ENCODE assay signal across 13 mouse cellular contexts in genomic region chr3:66479266-66479665, GRCm38 (mm10).
DNase-seq lines count a peak whose midpoint lies in the region; ATAC-seq and TF ChIP-seq lines count a peak whose summit lies in the region.
"Had no signal": no experiment of that assay in that cellular context is flagged by ENCODE, and none has a peak within 500 bp of the region (broad histone marks: within the 10 kb centered on the region; RNA-seq: fewer than 3 reads in every experiment).

No protein-coding gene starts in this region.

- H3K9me3 ChIP-seq in kidney, embryonic 15.5 days (replicated peaks), result no peaks in the 10 kb centered on the region
- no peaks in the 10 kb centered on the region for H3K9me3 ChIP-seq in forebrain, embryonic 10.5 days
- H3K9me3 ChIP-seq: forebrain, embryonic 13.5 days; intestine, embryonic 15.5 days had no signal

- H3K27ac ChIP-seq in kidney, embryonic 15.5 days, result no peak overlapping the region
- H3K27ac ChIP-seq in kidney, adult 2 months (ENCODE audit: insufficient read depth, low read depth, low read length), result no peak overlapping the region
- H3K27ac ChIP-seq in forebrain, embryonic 10.5 days, result no peak overlapping the region
- H3K27ac ChIP-seq: forebrain, embryonic 13.5 days; intestine, embryonic 15.5 days had no signal

- WGBS in kidney, embryonic 15.5 days, result 13% methylated on average over 4 of the region's 4 CpGs
- WGBS in kidney, adult 2 months, result 21% methylated on average over 4 of the region's 4 CpGs
- WGBS in forebrain, embryonic 10.5 days, result 71% methylated on average over 4 of the region's 4 CpGs

- H3K36me3 ChIP-seq in kidney, embryonic 15.5 days, result no peaks in the 10 kb centered on the region
- H3K36me3 ChIP-seq in kidney, adult 2 months (ENCODE audit: control insufficient read depth, insufficient read depth, low read length), result no peaks in the 10 kb centered on the region
- H3K36me3 ChIP-seq in forebrain, embryonic 10.5 days (replicated peaks), result no peaks in the 10 kb centered on the region
- H3K36me3 ChIP-seq: intestine, embryonic 15.5 days had no signal

- H3K4me2 ChIP-seq in kidney, embryonic 15.5 days, result no peak overlapping the region
- H3K4me2 ChIP-seq: forebrain, embryonic 13.5 days; intestine, embryonic 15.5 days had no signal

- H3K4me3 ChIP-seq in kidney, embryonic 15.5 days (replicated peaks), result no peak overlapping the region
- no peak overlapping the region for H3K4me3 ChIP-seq in kidney, adult 2 months (ENCODE audit: insufficient read depth, low read depth, low read length)
- no peak overlapping the region for H3K4me3 ChIP-seq in forebrain, embryonic 10.5 days
- H3K4me3 ChIP-seq: forebrain, embryonic 13.5 days; intestine, embryonic 15.5 days had no signal

- peak; percentile 22 to 24 for DNase-seq in cerebellum, postnatal 10 days
- DNase-seq in cerebellum, postnatal 36 days, result no peak
- no peak for DNase-seq in kidney, adult 2 months
- peak; percentile 66 for DNase-seq in NIH3T3 (ENCODE audit: low read depth)
- DNase-seq in gastrocnemius, postnatal 25 days, result peak; percentile 14
- no peak for DNase-seq in thymus, postnatal 0 days (ENCODE audit: low spot score)
- no peak for DNase-seq in forebrain, embryonic 10.5 days (ENCODE audit: extremely low spot score, low spot score)
- DNase-seq: adrenal gland, postnatal 25 days; left cerebral cortex, postnatal 4 days; liver, postnatal 0 days had no signal

- H3K9ac ChIP-seq in kidney, embryonic 15.5 days, result no peak overlapping the region
- H3K9ac ChIP-seq: forebrain, embryonic 13.5 days; intestine, embryonic 15.5 days; liver, postnatal 0 days had no signal

- TF ChIP-seq CTCF in kidney, adult 2 months (conservative IDR thresholded peaks at IDR 0.05; ENCODE audit: insufficient read depth, insufficient read length, low read depth, low read length), result no peak

- 0 out of 2 replicates have a peak, but pooled peaks cover 4% of the 10 kb centered on the region for H3K4me1 ChIP-seq in kidney, embryonic 15.5 days
- no peaks in the 10 kb centered on the region for H3K4me1 ChIP-seq in kidney, adult 2 months (ENCODE audit: control insufficient read depth, insufficient read depth, low read length)
- H3K4me1 ChIP-seq in forebrain, embryonic 10.5 days, result 0 out of 2 replicates have a peak, but pooled peaks cover 3% of the 10 kb centered on the region
- H3K4me1 ChIP-seq: intestine, embryonic 15.5 days had no signal

- no peak for TF ChIP-seq POLR2A in kidney, adult 2 months (IDR thresholded peaks at IDR 0.05; ENCODE audit: low read depth, low read length)

- no peaks in the 10 kb centered on the region for H3K27me3 ChIP-seq in kidney, embryonic 15.5 days
- no peaks in the 10 kb centered on the region for H3K27me3 ChIP-seq in kidney, adult 2 months (replicated peaks; ENCODE audit: control insufficient read depth, insufficient read depth, low read length)
- H3K27me3 ChIP-seq in forebrain, embryonic 10.5 days (ENCODE audit: poor library complexity, severe bottlenecking), result no peaks in the 10 kb centered on the region
- H3K27me3 ChIP-seq: intestine, embryonic 15.5 days had no signal

- ATAC-seq in kidney, embryonic 15.5 days (replicated peaks; ENCODE audit: low FRiP score), result peak; percentile 74
- ATAC-seq: forebrain, embryonic 13.5 days; intestine, embryonic 15.5 days; liver, postnatal 0 days had no signal

Comparison
In these comparisons a context has a peak if more than half of its experiments do, and no peak if none do; other contexts are left out.
1. DNase-seq: peak in cerebellum, postnatal 10 days (2 of 2), NIH3T3 (single experiment) and gastrocnemius, postnatal 25 days (single experiment); none in cerebellum, postnatal 36 days (0 of 2), kidney, adult 2 months (single experiment), thymus, postnatal 0 days (single experiment) and forebrain, embryonic 10.5 days (single experiment).